Mouse (Mus musculus) ES-E14 (cell line): ENCODE results near the gene Fam193b.

Source experiments
- CHD2 ChIP-seq: IDR thresholded peaks from 2 replicates; pipeline ENCODE4 v1.6.1; 2014; ENCODE audit warnings: mild to moderate bottlenecking, low read depth, low read length, inconsistent platforms
- MAFK ChIP-seq: IDR thresholded peaks from 2 replicates; pipeline ENCODE4 v1.6.1; 2014; ENCODE audit warnings: mild to moderate bottlenecking, low read depth, low read length, inconsistent platforms; ENCODE audit not compliant: insufficient read depth

DNA sequence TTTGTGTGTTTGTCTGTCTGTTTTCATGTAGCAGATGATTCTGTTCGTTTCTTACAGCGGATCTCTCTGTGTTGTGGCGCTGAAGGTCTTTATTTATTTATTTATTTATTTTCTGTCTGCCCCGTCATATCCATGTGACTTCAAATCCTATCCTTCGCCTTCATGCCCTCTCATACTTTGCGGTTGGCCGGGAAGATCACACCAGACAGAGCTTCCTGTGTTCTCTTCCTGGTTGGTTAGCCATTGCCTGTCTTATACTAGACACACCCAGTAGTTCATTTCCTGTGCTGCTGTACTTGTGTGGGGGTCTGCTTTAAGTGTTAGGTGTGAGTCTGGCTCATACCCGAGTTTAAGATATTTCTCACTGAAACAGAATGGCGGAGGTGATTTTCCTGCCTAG is 29.7 kb upstream of the Fam193b start:
- TF ChIP-seq MAFK (no peak), CHD2 (no peak)
